Mouse (Mus musculus): ENCODE results near the gene Olfml1.

The Olfml1 gene

GRCm38 (mm10) chr7:107594857-107595402 is 27.7 kb downstream of the Olfml1 start, which contains the start of gene Ppfibp2:
Ppfibp2 (plus strand) TSS chr7:107595207.
- in situ Hi-C loops (cut with MboI, MseI): no loop called here

- in situ Hi-C loops (cut with MboI, MseI): no loop called here
Measured at GRCm38 (mm10) chr7:107595426-107595825, 28.2 kb downstream of the Olfml1 start.

- in situ Hi-C loops (cut with MboI, MseI): no loop called here
Measured at GRCm38 (mm10) chr7:107596753-107597152, 29.5 kb downstream of the Olfml1 start.

- in situ Hi-C loops (cut with MboI, MseI): no loop called here
Measured at GRCm38 (mm10) chr7:107597956-107598355, 30.7 kb downstream of the Olfml1 start.

GRCm38 (mm10) chr7:107600651-107601050 is 33.4 kb downstream of the Olfml1 start:
- in situ Hi-C loops (cut with MboI, MseI): loop anchor here (25.0 kb wide), 1 partner anchor 1963 kb away; the partner anchor contains the start of genes Arfip2, Gm45799, Timm10b and Trim3

- in situ Hi-C loops (cut with MboI, MseI): loop anchor here (25.0 kb wide), 1 partner anchor 1965 kb away; the partner anchor contains the start of genes Arfip2, Gm45799, Timm10b and Trim3
Measured at GRCm38 (mm10) chr7:107602505-107602904, 35.3 kb downstream of the Olfml1 start.

GRCm38 (mm10) chr7:107602913-107603312 is 35.7 kb downstream of the Olfml1 start:
- in situ Hi-C loops (cut with MboI, MseI): loop anchor here (25.0 kb wide), 1 partner anchor 1966 kb away; the partner anchor contains the start of genes Arfip2, Gm45799, Timm10b and Trim3

- in situ Hi-C loops (cut with MboI, MseI): loop anchor here (5.0 to 25.0 kb wide), 3 partner anchors 55 to 1970 kb away; partner anchors contain the start of genes Arfip2, Gm45799, Timm10b and Trim3
Measured at GRCm38 (mm10) chr7:107607766-107608165, 40.5 kb downstream of the Olfml1 start.

- in situ Hi-C loops (cut with MboI, MseI): loop anchor here (5.0 to 25.0 kb wide), 3 partner anchors 53 to 1972 kb away; partner anchors contain the start of genes Arfip2, Gm45799, Timm10b and Trim3
Measured at GRCm38 (mm10) chr7:107609622-107610255, 42.5 kb downstream of the Olfml1 start.

GRCm38 (mm10) chr7:107610880-107611279 is 43.6 kb downstream of the Olfml1 start:
- in situ Hi-C loops (cut with MboI, MseI): loop anchor here (25.0 kb wide), 1 partner anchor 1974 kb away; the partner anchor contains the start of genes Arfip2, Gm45799, Timm10b and Trim3

- in situ Hi-C loops (cut with MboI, MseI): loop anchor here (25.0 kb wide), 1 partner anchor 1981 kb away; the partner anchor contains the start of genes Arfip2, Gm45799, Timm10b and Trim3
Measured at GRCm38 (mm10) chr7:107618028-107618992, 51.1 kb downstream of the Olfml1 start.

GRCm38 (mm10) chr7:107619225-107619624 is 52.0 kb downstream of the Olfml1 start:
- in situ Hi-C loops (cut with MboI, MseI): loop anchor here (25.0 kb wide), 1 partner anchor 1982 kb away; the partner anchor contains the start of genes Arfip2, Gm45799, Timm10b and Trim3

GRCm38 (mm10) chr7:107620137-107620536 is 52.9 kb downstream of the Olfml1 start:
- in situ Hi-C loops (cut with MboI, MseI): loop anchor here (25.0 kb wide), 1 partner anchor 1983 kb away; the partner anchor contains the start of genes Arfip2, Gm45799, Timm10b and Trim3

GRCm38 (mm10) chr7:107624432-107624831 is 57.2 kb downstream of the Olfml1 start:
- in situ Hi-C loops (cut with MboI, MseI): loop anchor here (25.0 kb wide), 1 partner anchor 1987 kb away; the partner anchor contains the start of genes Arfip2, Gm45799, Timm10b and Trim3

GRCm38 (mm10) chr7:107625061-107625460 is 57.8 kb downstream of the Olfml1 start, which contains the start of gene 5330417H12Rik:
5330417H12Rik (minus strand) TSS chr7:107625161.
- in situ Hi-C loops (cut with MboI, MseI): no loop called here

GRCm38 (mm10) chr7:107625781-107626180 is 58.5 kb downstream of the Olfml1 start:
- in situ Hi-C loops (cut with MboI, MseI): no loop called here

GRCm38 (mm10) chr7:107628383-107628782 is 61.1 kb downstream of the Olfml1 start:
- in situ Hi-C loops (cut with MboI, MseI): no loop called here

- in situ Hi-C loops (cut with MboI, MseI): no loop called here
Measured at GRCm38 (mm10) chr7:107633201-107633600, 66.0 kb downstream of the Olfml1 start.

- in situ Hi-C loops (cut with MboI, MseI): no loop called here
Measured at GRCm38 (mm10) chr7:107637398-107637797, 70.2 kb downstream of the Olfml1 start.

GRCm38 (mm10) chr7:107638026-107638425 is 70.8 kb downstream of the Olfml1 start:
- in situ Hi-C loops (cut with MboI, MseI): no loop called here
